Mouse (Mus musculus) hindbrain, postnatal 0 days (tissue): ENCODE data around the gene Herc3. TPM values are rescaled to one million over a fixed set of nuclear protein-coding genes. Genes with fewer than 3 reads are reported as not detected.

Experiments used
- ATAC-seq: fragments of 200-750 bp; cut with Nextera tagmentation; 2 replicates; pipeline ENCODE4 v1.8.0; 2017; ENCODE audit warnings: mild to moderate bottlenecking, moderate TSS enrichment, moderate library complexity
- DNase-seq: peaks from one replicate; pipeline ENCODE4 v3.0.0-alpha.2; 2015; ENCODE audit warnings: low spot score
- H3K27ac ChIP-seq: fragments of 300-500 bp; sonication (generic); 2 replicates; pipeline ENCODE4 v1.5.1; 2014; ENCODE audit warnings: mild to moderate bottlenecking
- H3K27me3 ChIP-seq: fragments of 300-500 bp; sonication (generic); 2 replicates; pipeline ENCODE4 v1.6.1; 2014; ENCODE audit warnings: low read length, mixed read lengths; ENCODE audit not compliant: insufficient read depth
- H3K36me3 ChIP-seq: fragments of 300-500 bp; sonication (generic); 2 replicates; pipeline ENCODE4 v1.6.1; 2014; ENCODE audit warnings: low read length, mixed read lengths; ENCODE audit not compliant: insufficient read depth
- H3K4me1 ChIP-seq: fragments of 300-500 bp; sonication (generic); 2 replicates; pipeline ENCODE4 v1.6.1; 2014; ENCODE audit warnings: antibody characterized with exemption, low read length, mixed read lengths; ENCODE audit not compliant: insufficient read depth
- H3K4me2 ChIP-seq: fragments of 300-500 bp; sonication (generic); 2 replicates; pipeline ENCODE4 v1.6.1; 2014; ENCODE audit warnings: low read depth, mild to moderate bottlenecking, low read length, moderate library complexity, mixed read lengths
- H3K4me3 ChIP-seq: fragments of 300-500 bp; sonication (generic); 2 replicates; pipeline ENCODE4 v1.5.1; 2014; ENCODE audit warnings: low read length
- H3K9ac ChIP-seq: fragments of 300-500 bp; sonication (generic); replicated peaks from 2 replicates; pipeline ENCODE4 v1.6.1; 2014; ENCODE audit warnings: mild to moderate bottlenecking, low read length, moderate library complexity, mixed read lengths
- H3K9me3 ChIP-seq: fragments of 300-500 bp; sonication (generic); 2 replicates; pipeline ENCODE4 v1.6.1; 2016; ENCODE audit warnings: low read length, mixed read lengths
- CTCF ChIP-seq: IDR thresholded peaks from 2 replicates; pipeline ENCODE4 v1.5.1; 2016; ENCODE audit warnings: antibody characterized with exemption, control low read depth, low read depth
- WGBS: fragments of 180-500 bp; shearing (Covaris S2); extraction: QIAGEN DNeasy Blood & Tissue Kit; methylation state at CpG from one replicate; pipeline ENCODE4 v1.1.7; 2014; 5-methylcytosine and 5-hydroxymethylcytosine counted together
- polyA plus RNA-seq: library from polyadenylated mRNA; unstranded; fragments of >200 nt; fragmentation: Nextera tagmentation; extraction: Ambion mirVana; gene quantifications from 2 replicates; pipeline ENCODE4 v1.2.1, GENCODE M21; 2015
- total RNA-seq: library from RNA; depleted of rRNA; stranded (reverse); fragments of >200 nt; gene quantifications from 2 replicates; pipeline ENCODE4 v1.2.3, GENCODE M21; 2014; rRNA removed

The Herc3 gene
- total and polyA plus RNA-seq, 2 experiments from 2014 or later = 35.1 to 140 TPM

GRCm38 (mm10) chr6:58965071-58965831, 134.0 kb downstream of the Herc3 start:
- Histone ChIP-seq H3K4me1 (peaks cover 8% of the 10 kb centered on the region; the same call in 1 of the 2 replicates), H3K9me3 (no peaks in the 10 kb centered on the region), H3K9ac (peak overlapping the region; percentile 28), H3K27me3 (no peaks in the 10 kb centered on the region), H3K36me3 (no peaks in the 10 kb centered on the region), H3K27ac (peak overlapping the region; percentile 46; the same call in 1 of the 2 replicates), H3K4me3 (peak overlapping the region; percentile 8; the same call in 1 of the 2 replicates), H3K4me2 (peak overlapping the region; percentile 33)
- TF ChIP-seq CTCF = no peak
- WGBS = 25% methylated on average over 12 of the region's 12 CpGs
- DNase-seq (peak; percentile 47), ATAC-seq (peak; percentile 76)

DNA sequence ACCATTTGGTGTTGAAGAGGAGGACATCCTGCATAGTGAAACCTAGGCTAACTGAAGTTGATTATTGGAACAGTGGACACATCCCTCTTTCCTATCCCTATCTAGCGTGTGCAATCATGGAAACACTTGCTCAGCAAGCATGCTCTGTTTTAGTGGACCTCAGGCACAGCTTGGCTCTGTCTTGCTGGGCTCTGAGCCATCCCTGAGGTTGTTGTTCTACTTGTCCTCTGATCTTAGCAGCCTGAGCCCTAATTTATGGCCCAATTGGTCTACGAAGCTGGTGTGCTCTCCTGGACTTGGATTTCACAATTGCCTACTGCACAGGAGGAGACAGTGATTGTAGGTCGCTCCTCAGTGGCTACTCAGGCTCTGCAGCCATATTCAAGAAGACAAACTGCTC, 137.0 kb downstream of the Herc3 start:
- no peaks in the 10 kb centered on the region for H3K27me3 ChIP-seq

More for the DNA sequence above, 137.0 kb downstream of the Herc3 start:
- Histone ChIP-seq H3K9ac (no peak overlapping the region), H3K9me3 (no peaks in the 10 kb centered on the region), H3K27ac (no peak overlapping the region), H3K4me3 (no peak overlapping the region), H3K36me3 (no peaks in the 10 kb centered on the region), H3K4me1 (peaks cover 8% of the 10 kb centered on the region; the same call in 1 of the 2 replicates), H3K4me2 (no peak overlapping the region)
- WGBS = 81% methylated on average over 3 of the region's 3 CpGs
- ATAC-seq = no peak
- DNase-seq = no peak
- no peak for TF ChIP-seq CTCF

Other genes with a start within 250 kb of the Herc3 start
- 18.3 and 30.3 TPM in 2 replicates for gene Abcg2, start 246.9 kb upstream of the Herc3 start, total RNA-seq
- gene Abcg2, start 246.9 kb upstream of the Herc3 start, polyA plus RNA-seq = 33.1 and 38.6 TPM in 2 replicates
- gene Nap1l5, start 75.6 kb downstream of the Herc3 start, total RNA-seq = 169 and 202 TPM in 2 replicates
- gene Nap1l5, start 75.6 kb downstream of the Herc3 start, polyA plus RNA-seq = 670 and 683 TPM in 2 replicates
- gene Fam13a, start 193.1 kb downstream of the Herc3 start, total RNA-seq = 2.9 and 5.1 TPM in 2 replicates
- 14.3 and 14.4 TPM in 2 replicates for gene Fam13a, start 193.1 kb downstream of the Herc3 start, polyA plus RNA-seq